Mouse (Mus musculus): ENCODE data around the gene Lmntd2. TPM values are rescaled to one million over a fixed set of nuclear protein-coding genes. Genes with fewer than 3 reads are reported as not detected.

Lmntd2 gene
- polyA plus RNA-seq, 1 experiment from 2014 or later: 2.7 TPM

GRCm38 (mm10) chr7:141206182-141206937 is 7.5 kb downstream of the Lmntd2 start:
- no peak for TF ChIP-seq EP300 (optimal IDR thresholded peaks at IDR 0.05)
- TF ChIP-seq CTCF (IDR thresholded peaks at IDR 0.05; ENCODE audit: low read depth): no peak
- no peak overlapping the region for H3K4me2 ChIP-seq (replicated peaks; ENCODE audit: low read depth)
- DNase-seq (ENCODE audit: low spot score) (no peak), ATAC-seq (ENCODE audit: low FRiP score, low TSS enrichment) (no peak)
- H3K4me3 ChIP-seq (ENCODE audit: low read depth, low read length): no peak overlapping the region
- H3K9ac ChIP-seq (ENCODE audit: low read length): no peak overlapping the region
- H3K27ac ChIP-seq (replicated peaks): no peak overlapping the region
- no peaks in the 10 kb centered on the region for H3K4me1 ChIP-seq (replicated peaks; ENCODE audit: control insufficient read depth, insufficient read depth)
- no peaks in the 10 kb centered on the region for H3K36me3 ChIP-seq (ENCODE audit: control insufficient read depth, insufficient read depth, low read length)
- H3K9me3 ChIP-seq (ENCODE audit: control insufficient read depth, low read length): no peaks in the 10 kb centered on the region
- WGBS: 93% methylated on average over 18 of the region's 18 CpGs
- no peaks in the 10 kb centered on the region for H3K27me3 ChIP-seq (ENCODE audit: control insufficient read depth, insufficient read depth, low read length)

- 94% methylated on average over 5 of the region's 5 CpGs for WGBS
- no peaks in the 10 kb centered on the region for H3K4me1 ChIP-seq (replicated peaks; ENCODE audit: control insufficient read depth, insufficient read depth)
- H3K36me3 ChIP-seq (ENCODE audit: control insufficient read depth, insufficient read depth, low read length): no peaks in the 10 kb centered on the region
- H3K4me3 ChIP-seq (ENCODE audit: low read depth, low read length): no peak overlapping the region
- H3K9me3 ChIP-seq (ENCODE audit: control insufficient read depth, low read length): no peaks in the 10 kb centered on the region
- H3K4me2 ChIP-seq (replicated peaks; ENCODE audit: low read depth): no peak overlapping the region
- no peak for ATAC-seq (ENCODE audit: low FRiP score, low TSS enrichment)
- H3K27me3 ChIP-seq (ENCODE audit: control insufficient read depth, insufficient read depth, low read length): no peaks in the 10 kb centered on the region
- H3K9ac ChIP-seq (ENCODE audit: low read length): no peak overlapping the region
- no peak for DNase-seq (ENCODE audit: low spot score)
- no peak for TF ChIP-seq EP300 (optimal IDR thresholded peaks at IDR 0.05)
- no peak for TF ChIP-seq CTCF (IDR thresholded peaks at IDR 0.05; ENCODE audit: low read depth)
- H3K27ac ChIP-seq (replicated peaks): no peak overlapping the region
These were observed 8.4 kb downstream of the Lmntd2 start for GRCm38 (mm10) chr7:141205504-141205903.

GRCm38 (mm10) chr7:141204546-141204945 is 9.3 kb downstream of the Lmntd2 start:
- 74% methylated on average over 3 of the region's 3 CpGs for WGBS
- no peak for TF ChIP-seq CTCF (IDR thresholded peaks at IDR 0.05; ENCODE audit: low read depth)
- no peaks in the 10 kb centered on the region for H3K9me3 ChIP-seq (ENCODE audit: control insufficient read depth, low read length)
- no peaks in the 10 kb centered on the region for H3K36me3 ChIP-seq (ENCODE audit: control insufficient read depth, insufficient read depth, low read length)
- H3K4me3 ChIP-seq (ENCODE audit: low read depth, low read length): no peak overlapping the region
- no peaks in the 10 kb centered on the region for H3K4me1 ChIP-seq (replicated peaks; ENCODE audit: control insufficient read depth, insufficient read depth)
- H3K9ac ChIP-seq (ENCODE audit: low read length): no peak overlapping the region
- ATAC-seq (ENCODE audit: low FRiP score, low TSS enrichment): no peak
- H3K4me2 ChIP-seq (replicated peaks; ENCODE audit: low read depth): no peak overlapping the region
- DNase-seq (ENCODE audit: low spot score): no peak
- no peaks in the 10 kb centered on the region for H3K27me3 ChIP-seq (ENCODE audit: control insufficient read depth, insufficient read depth, low read length)
- no peak overlapping the region for H3K27ac ChIP-seq (replicated peaks)

GRCm38 (mm10) chr7:141198121-141198520 is 15.8 kb downstream of the Lmntd2 start:
- Histone ChIP-seq H3K9me3 (ENCODE audit: control insufficient read depth, low read length) (no peaks in the 10 kb centered on the region), H3K4me2 (replicated peaks; ENCODE audit: low read depth) (no peak overlapping the region), H3K27ac (replicated peaks) (no peak overlapping the region), H3K4me1 (replicated peaks; ENCODE audit: control insufficient read depth, insufficient read depth) (0 out of 2 replicates have a peak, but pooled peaks cover 2% of the 10 kb centered on the region), H3K4me3 (ENCODE audit: low read depth, low read length) (no peak overlapping the region), H3K36me3 (ENCODE audit: control insufficient read depth, insufficient read depth, low read length) (no peaks in the 10 kb centered on the region), H3K27me3 (ENCODE audit: control insufficient read depth, insufficient read depth, low read length) (no peaks in the 10 kb centered on the region), H3K9ac (ENCODE audit: low read length) (no peak overlapping the region)
- no peak for ATAC-seq (ENCODE audit: low FRiP score, low TSS enrichment)
- DNase-seq (ENCODE audit: low spot score): no peak
- TF ChIP-seq CTCF (IDR thresholded peaks at IDR 0.05; ENCODE audit: low read depth) (no peak), EP300 (optimal IDR thresholded peaks at IDR 0.05) (no peak)
- 77% methylated on average over 4 of the region's 4 CpGs for WGBS

GRCm38 (mm10) chr7:141196619-141197282 is 17.1 kb downstream of the Lmntd2 start:
- Histone ChIP-seq H3K9me3 (ENCODE audit: control insufficient read depth, low read length) (no peaks in the 10 kb centered on the region), H3K9ac (ENCODE audit: low read length) (no peak overlapping the region), H3K27me3 (ENCODE audit: control insufficient read depth, insufficient read depth, low read length) (no peaks in the 10 kb centered on the region), H3K36me3 (ENCODE audit: control insufficient read depth, insufficient read depth, low read length) (peaks cover 4% of the 10 kb centered on the region; the same call in 1 of the 2 replicates), H3K4me1 (replicated peaks; ENCODE audit: control insufficient read depth, insufficient read depth) (peaks cover 6% of the 10 kb centered on the region; the same call in 1 of the 2 replicates), H3K4me2 (replicated peaks; ENCODE audit: low read depth) (no peak overlapping the region), H3K4me3 (ENCODE audit: low read depth, low read length) (no peak overlapping the region), H3K27ac (replicated peaks) (no peak overlapping the region)
- DNase-seq (ENCODE audit: low spot score): no peak
- no peak for ATAC-seq (ENCODE audit: low FRiP score, low TSS enrichment)
- TF ChIP-seq CTCF (IDR thresholded peaks at IDR 0.05; ENCODE audit: low read depth) (no peak), EP300 (optimal IDR thresholded peaks at IDR 0.05) (no peak)
- WGBS: 88% methylated on average over 8 of the region's 8 CpGs

- no peaks in the 10 kb centered on the region for H3K27me3 ChIP-seq (ENCODE audit: control insufficient read depth, insufficient read depth, low read length)
- H3K36me3 ChIP-seq (ENCODE audit: control insufficient read depth, insufficient read depth, low read length): peaks cover 11% of the 10 kb centered on the region
- no peak overlapping the region for H3K9ac ChIP-seq (ENCODE audit: low read length)
- H3K27ac ChIP-seq (replicated peaks): no peak overlapping the region
- peaks cover 6% of the 10 kb centered on the region; the same call in 1 of the 2 replicates for H3K4me1 ChIP-seq (replicated peaks; ENCODE audit: control insufficient read depth, insufficient read depth)
- TF ChIP-seq EP300 (optimal IDR thresholded peaks at IDR 0.05) (no peak), CTCF (IDR thresholded peaks at IDR 0.05; ENCODE audit: low read depth) (no peak)
- no peaks in the 10 kb centered on the region for H3K9me3 ChIP-seq (ENCODE audit: control insufficient read depth, low read length)
- H3K4me3 ChIP-seq (ENCODE audit: low read depth, low read length): no peak overlapping the region
- 72% methylated on average over 2 of the region's 2 CpGs for WGBS
- no peak for DNase-seq (ENCODE audit: low spot score)
- peak overlapping the region; percentile 90; the same call in 1 of the 2 replicates for H3K4me2 ChIP-seq (replicated peaks; ENCODE audit: low read depth)
- ATAC-seq (ENCODE audit: low FRiP score, low TSS enrichment): no peak
These were observed 18.1 kb downstream of the Lmntd2 start for GRCm38 (mm10) chr7:141195754-141196153.

All from stomach, postnatal 0 days (tissue).